Mouse (Mus musculus): Measurements from ENCODE around the gene Olfr478.

GRCm38 (mm10) chr7:108079555-108079954 lies 45.8 kb upstream of the Olfr478 start, which contains the start of gene Olfr481:
- no peak for TF ChIP-seq EP300 (IDR thresholded peaks at IDR 0.05; ENCODE audit: low read depth)
- TF ChIP-seq CTCF (IDR thresholded peaks at IDR 0.05; ENCODE audit: low read depth) = no peak

All from liver, embryonic 14.5 days (tissue).